Mouse (Mus musculus) small intestine, adult 2 months (tissue): ENCODE data around the gene Sult2b1. TPM values are rescaled to one million over a fixed set of nuclear protein-coding genes. Genes with fewer than 3 reads are reported as not detected.
A peak's percentile ranks its signal among the peaks of the same experiment; 100 is the strongest.

ENCODE experiments used
- H3K27ac ChIP-seq: fragments of 200-500 bp; 2 replicates; pipeline ENCODE4 v1.5.1; 2012; ENCODE audit warnings: low read depth, low read length, control low read depth, inconsistent platforms; ENCODE audit not compliant: insufficient read depth
- H3K27me3 ChIP-seq: fragments of 200-500 bp; 2 replicates; pipeline ENCODE4 v1.6.1; 2012; ENCODE audit warnings: mild to moderate bottlenecking, moderate library complexity, low read length, inconsistent platforms; ENCODE audit not compliant: control insufficient read depth, insufficient read depth
- H3K36me3 ChIP-seq: fragments of 200-500 bp; 2 replicates; pipeline ENCODE4 v1.6.1; 2012; ENCODE audit warnings: mild to moderate bottlenecking, low read length, control low read depth, inconsistent platforms; ENCODE audit not compliant: control insufficient read depth, insufficient read depth
- H3K4me1 ChIP-seq: fragments of 200-500 bp; 2 replicates; pipeline ENCODE4 v1.6.1; 2012; ENCODE audit warnings: low read length, inconsistent platforms, mixed read lengths; ENCODE audit not compliant: control insufficient read depth, insufficient read depth, insufficient read length
- H3K4me3 ChIP-seq: fragments of 200-500 bp; 2 replicates; pipeline ENCODE4 v1.5.1; 2012; ENCODE audit warnings: low read depth, mild to moderate bottlenecking, control low read depth, inconsistent platforms, low read length, moderate library complexity
- CTCF ChIP-seq: fragments of 200-500 bp; IDR thresholded peaks from 2 replicates; pipeline ENCODE4 v1.5.1; 2012; ENCODE audit warnings: low read depth, mild to moderate bottlenecking, control low read depth, inconsistent platforms, low read length, moderate library complexity, mixed read lengths; ENCODE audit not compliant: insufficient replicate concordance, insufficient read length; ENCODE audit errors: extremely low read depth
- POLR2A ChIP-seq: fragments of 200-500 bp; IDR thresholded peaks from 2 replicates; pipeline ENCODE4 v1.6.1; 2012; ENCODE audit warnings: low read depth, mild to moderate bottlenecking, control low read depth, inconsistent platforms, low read length, moderate library complexity
- WGBS: fragments of 180-500 bp; shearing (Covaris S2); methylation state at CpG from one replicate; pipeline ENCODE4 v1.1.7; 2018; 5-methylcytosine and 5-hydroxymethylcytosine counted together
- polyA plus RNA-seq: library from polyadenylated mRNA; depleted of rRNA; stranded (reverse); fragments of >200 nt; gene quantifications from 2 replicates; pipeline ENCODE4 v1.2.3, GENCODE M21; 2012

Gene Sult2b1
- polyA plus RNA-seq, 1 experiment: 454 TPM

DNA sequence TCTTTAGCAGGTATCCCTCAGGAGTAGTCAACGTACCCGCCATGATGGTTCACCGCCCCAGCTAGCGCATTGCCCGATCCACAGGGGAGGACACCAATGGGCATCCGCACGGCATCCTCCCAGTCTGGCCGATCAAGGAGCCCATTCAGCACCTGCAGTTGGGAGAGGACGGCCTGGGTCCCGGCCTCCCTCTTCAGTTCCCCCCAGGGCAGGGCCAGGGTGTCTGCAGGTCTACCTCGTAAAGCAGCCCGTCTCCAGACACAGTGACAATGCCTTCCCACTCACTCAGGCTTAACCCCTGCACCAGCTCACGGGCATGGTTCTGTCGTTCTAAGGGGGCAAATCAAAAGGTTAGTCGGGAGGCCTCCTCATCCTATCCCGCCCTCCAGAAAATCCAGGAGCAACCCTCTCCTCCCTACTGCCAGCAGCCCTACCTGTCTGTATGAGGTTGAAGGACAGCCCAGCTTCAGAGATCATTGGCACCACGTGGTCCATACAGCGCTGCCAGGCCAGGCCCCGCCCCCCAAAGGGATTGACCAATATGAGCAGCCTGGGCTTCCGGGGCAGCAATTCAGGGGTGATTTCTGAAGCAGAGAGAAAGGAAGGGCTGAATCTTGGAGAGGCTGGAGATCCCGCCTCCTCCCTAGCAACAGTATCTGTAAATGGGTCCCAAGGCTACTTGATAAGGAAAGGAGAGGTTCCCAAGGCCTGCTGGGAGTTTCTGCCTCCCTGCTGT lies 72.3 kb downstream of the Sult2b1 start:
- peaks cover 50% of the 10 kb centered on the region for H3K36me3 ChIP-seq
- peaks cover 49% of the 10 kb centered on the region for H3K4me1 ChIP-seq
- peak overlapping the region; percentile 51 for H3K4me3 ChIP-seq
- H3K27me3 ChIP-seq: no peaks in the 10 kb centered on the region
- TF ChIP-seq CTCF (no peak), POLR2A (peak; percentile 46; the same call in 1 of the 2 replicates)
- peak overlapping the region; percentile 99 for H3K27ac ChIP-seq
- 41% methylated on average over 21 of the region's 21 CpGs for WGBS

DNA sequence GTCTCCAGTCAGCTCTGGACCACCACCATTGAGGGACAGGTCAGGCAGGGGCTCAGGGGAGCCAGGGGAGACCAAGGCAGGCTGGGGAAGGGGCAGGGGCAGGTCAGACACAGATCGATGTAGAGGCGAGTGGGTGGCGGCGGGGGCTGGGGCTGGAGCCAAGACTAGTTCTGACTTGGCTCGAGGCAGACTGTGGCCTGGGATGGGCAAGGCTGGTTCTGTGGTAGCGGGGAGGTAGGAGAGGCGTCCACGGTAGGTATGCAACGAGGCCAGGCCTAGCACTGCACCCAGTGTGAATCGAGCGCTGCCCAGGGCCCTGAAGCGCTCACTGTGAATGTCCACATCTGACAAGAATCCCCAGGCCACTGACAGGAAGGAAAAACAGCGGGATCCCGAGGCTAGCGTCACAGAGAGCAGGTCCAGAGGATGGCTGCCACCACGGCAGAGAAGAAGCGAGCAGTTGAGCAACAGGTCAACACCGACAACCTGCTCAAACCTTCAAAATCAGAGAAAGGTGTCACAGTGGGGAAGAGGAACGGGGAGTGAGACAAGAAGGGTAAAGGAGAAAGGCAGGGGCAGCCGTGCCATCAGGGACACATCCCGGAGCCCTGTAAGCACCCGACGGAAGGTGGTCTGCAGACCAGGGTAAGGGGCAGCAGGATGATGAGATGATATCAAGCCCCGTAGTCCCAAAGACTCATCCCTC lies 73.0 kb downstream of the Sult2b1 start:
- peaks cover 51% of the 10 kb centered on the region for H3K36me3 ChIP-seq
- WGBS: 81% methylated on average over 24 of the region's 24 CpGs
- H3K27ac ChIP-seq: 0 out of 2 replicates have a peak overlapping the region, but pooled peaks have one; percentile 64
- no peaks in the 10 kb centered on the region for H3K27me3 ChIP-seq
- TF ChIP-seq POLR2A (no peak), CTCF (no peak)
- H3K4me1 ChIP-seq: peaks cover 50% of the 10 kb centered on the region
- peak overlapping the region; percentile 51 for H3K4me3 ChIP-seq

DNA sequence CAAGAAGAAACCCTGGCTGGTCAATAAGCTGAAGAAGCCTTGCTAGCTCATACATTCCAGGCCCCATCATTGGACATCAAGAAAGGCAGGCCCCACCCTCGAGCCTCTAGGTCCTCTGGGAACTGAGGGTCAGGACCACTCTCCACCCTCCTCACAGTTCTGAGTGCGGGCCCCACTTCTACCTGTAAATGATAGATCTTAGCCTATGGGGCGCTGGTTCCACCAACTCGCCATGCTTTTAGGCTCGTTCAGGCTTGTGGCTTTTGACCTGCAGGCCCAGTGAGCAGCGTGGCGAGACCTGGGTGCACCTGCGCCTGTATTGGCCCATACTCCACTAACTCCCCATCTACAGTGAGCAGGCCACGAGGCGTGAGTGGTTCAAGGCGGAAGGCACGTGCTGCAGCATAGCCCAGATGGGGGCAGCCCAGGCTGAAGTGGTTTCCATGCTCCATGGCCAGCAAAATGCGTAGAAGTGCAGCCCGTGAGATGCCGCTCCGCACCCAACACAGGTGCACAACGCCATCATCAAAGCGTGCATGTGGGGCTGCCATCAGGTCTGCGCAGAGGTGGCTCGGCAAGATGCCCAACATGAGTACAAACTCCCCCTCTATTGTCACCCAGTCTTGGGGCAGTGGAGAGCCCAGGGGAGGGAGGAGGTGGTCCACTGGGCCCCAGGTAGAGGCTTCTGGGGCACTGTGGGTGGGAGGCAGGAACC lies 73.8 kb downstream of the Sult2b1 start:
- H3K27me3 ChIP-seq: no peaks in the 10 kb centered on the region
- no peak for TF ChIP-seq POLR2A
- TF ChIP-seq CTCF: no peak
- peaks cover 51% of the 10 kb centered on the region for H3K36me3 ChIP-seq
- 86% methylated on average over 20 of the region's 20 CpGs for WGBS
- H3K4me1 ChIP-seq: peaks cover 46% of the 10 kb centered on the region
- no peak overlapping the region for H3K4me3 ChIP-seq
- no peak overlapping the region for H3K27ac ChIP-seq

GRCm38 (mm10) chr7:45709677-45710355 lies 74.7 kb downstream of the Sult2b1 start:
- H3K4me1 ChIP-seq: peaks cover 43% of the 10 kb centered on the region

DNA sequence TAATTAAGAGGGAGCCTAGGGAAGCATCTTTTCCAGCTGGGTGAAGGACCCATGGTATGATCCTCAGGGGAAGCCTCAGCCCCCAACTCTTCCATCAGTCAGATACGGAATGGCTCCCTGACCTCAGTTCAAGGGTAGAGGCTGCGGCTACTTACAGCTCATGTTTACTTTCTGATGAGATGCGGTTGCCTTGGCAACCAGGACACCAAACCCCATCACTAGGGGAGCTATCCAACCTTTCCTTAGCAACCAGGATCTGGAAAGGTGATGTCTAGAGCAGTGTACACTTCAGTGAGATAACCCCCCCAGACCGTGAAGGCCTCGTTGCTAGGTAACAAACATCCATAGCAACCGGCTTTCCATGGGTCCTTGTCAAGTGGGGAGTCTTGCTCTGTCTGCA lies 75.4 kb downstream of the Sult2b1 start:
- H3K27ac ChIP-seq: peak overlapping the region; percentile 100
- WGBS: 33% methylated on average over 6 of the region's 6 CpGs
- H3K4me1 ChIP-seq: peaks cover 46% of the 10 kb centered on the region
- TF ChIP-seq CTCF (no peak), POLR2A (no peak)
- H3K27me3 ChIP-seq: no peaks in the 10 kb centered on the region
- peaks cover 51% of the 10 kb centered on the region for H3K36me3 ChIP-seq
- no peak overlapping the region for H3K4me3 ChIP-seq

More at GRCm38 (mm10) chr7:45709677-45710355, 74.7 kb downstream of the Sult2b1 start:
- no peak for TF ChIP-seq CTCF
- TF ChIP-seq POLR2A: 0 out of 2 replicates have a peak, but pooled peaks have one; percentile 22
- Histone ChIP-seq H3K27me3 (no peaks in the 10 kb centered on the region), H3K36me3 (peaks cover 51% of the 10 kb centered on the region), H3K27ac (peak overlapping the region; percentile 100), H3K4me3 (no peak overlapping the region)
- WGBS: 44% methylated on average over 14 of the region's 14 CpGs

DNA sequence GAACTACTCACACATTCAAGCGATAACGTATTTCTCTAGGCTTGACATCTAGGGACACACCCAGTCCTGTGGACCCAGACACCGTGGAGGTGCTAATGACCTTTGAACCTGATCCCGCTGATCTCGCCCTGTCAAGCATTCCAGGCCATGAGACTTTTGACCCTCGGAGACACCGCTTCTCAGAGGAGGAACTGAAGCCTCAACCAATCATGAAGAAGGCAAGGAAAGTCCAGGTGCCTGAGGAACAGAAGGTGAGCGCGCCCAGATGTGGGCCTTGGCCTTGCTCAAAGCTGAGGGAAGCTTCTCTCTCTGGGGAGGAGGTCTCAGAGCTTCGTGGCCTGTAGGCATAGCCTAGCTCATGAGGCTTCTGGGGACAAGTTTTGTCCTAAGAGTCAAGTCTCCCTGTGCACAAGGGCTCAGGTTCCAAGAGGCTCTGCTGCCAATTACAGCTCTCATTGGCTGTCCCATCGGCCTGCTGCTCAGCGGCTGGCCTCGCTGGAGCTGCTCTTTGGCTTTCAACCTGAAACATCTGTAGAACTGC lies 76.2 kb downstream of the Sult2b1 start:
- H3K4me3 ChIP-seq: peak overlapping the region; percentile 39
- H3K36me3 ChIP-seq: peaks cover 48% of the 10 kb centered on the region
- no peaks in the 10 kb centered on the region for H3K27me3 ChIP-seq
- 10% methylated on average over 13 of the region's 13 CpGs for WGBS
- peak; percentile 11; the same call in 1 of the 2 replicates for TF ChIP-seq POLR2A
- TF ChIP-seq CTCF: peak; percentile 14; the same call in 1 of the 2 replicates
- peak overlapping the region; percentile 100 for H3K27ac ChIP-seq
- peaks cover 48% of the 10 kb centered on the region for H3K4me1 ChIP-seq

DNA sequence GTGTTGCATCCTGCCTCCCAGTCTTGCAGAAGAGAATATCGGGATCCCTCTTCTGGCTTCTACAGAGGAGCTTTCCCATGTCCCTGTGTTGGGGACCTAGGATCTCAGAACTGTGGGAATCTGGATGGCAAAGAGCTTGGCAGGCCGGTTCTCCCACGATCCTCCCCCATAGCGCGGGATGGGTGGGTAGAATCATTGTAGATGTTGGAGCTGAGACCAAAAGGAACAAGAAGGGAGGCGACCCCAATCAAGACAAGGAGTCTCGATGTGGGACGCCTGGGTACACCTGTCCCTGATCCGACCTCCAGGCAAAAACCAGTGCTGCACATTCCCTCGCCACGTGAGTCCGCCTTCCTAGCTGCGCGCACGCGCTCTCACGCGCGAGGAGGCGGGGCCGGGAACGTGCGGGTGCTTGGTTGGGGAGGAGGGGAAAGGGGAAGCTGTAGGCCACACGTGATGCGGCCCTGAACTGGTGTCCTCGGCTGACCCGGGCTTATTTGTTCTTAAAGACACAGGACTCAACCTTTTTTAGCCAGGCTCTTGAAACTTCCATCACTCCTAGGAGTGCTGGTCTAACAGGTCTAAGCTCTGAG lies 77.0 kb downstream of the Sult2b1 start:
- H3K4me1 ChIP-seq: peaks cover 42% of the 10 kb centered on the region
- under 1% methylated on average over 27 of the region's 27 CpGs for WGBS

More for the DNA sequence above, 77.0 kb downstream of the Sult2b1 start:
- TF ChIP-seq CTCF (no peak), POLR2A (peak; percentile 52; the same call in 1 of the 2 replicates)
- H3K27ac ChIP-seq: peak overlapping the region; percentile 100
- peak overlapping the region; percentile 92 for H3K4me3 ChIP-seq
- no peaks in the 10 kb centered on the region for H3K27me3 ChIP-seq
- peaks cover 42% of the 10 kb centered on the region for H3K36me3 ChIP-seq
